Mouse (Mus musculus): ENCODE results near the gene Gm42906.
A peak's percentile ranks its signal among the peaks of the same experiment; 100 is the strongest.

Gene Gm42906

DNA sequence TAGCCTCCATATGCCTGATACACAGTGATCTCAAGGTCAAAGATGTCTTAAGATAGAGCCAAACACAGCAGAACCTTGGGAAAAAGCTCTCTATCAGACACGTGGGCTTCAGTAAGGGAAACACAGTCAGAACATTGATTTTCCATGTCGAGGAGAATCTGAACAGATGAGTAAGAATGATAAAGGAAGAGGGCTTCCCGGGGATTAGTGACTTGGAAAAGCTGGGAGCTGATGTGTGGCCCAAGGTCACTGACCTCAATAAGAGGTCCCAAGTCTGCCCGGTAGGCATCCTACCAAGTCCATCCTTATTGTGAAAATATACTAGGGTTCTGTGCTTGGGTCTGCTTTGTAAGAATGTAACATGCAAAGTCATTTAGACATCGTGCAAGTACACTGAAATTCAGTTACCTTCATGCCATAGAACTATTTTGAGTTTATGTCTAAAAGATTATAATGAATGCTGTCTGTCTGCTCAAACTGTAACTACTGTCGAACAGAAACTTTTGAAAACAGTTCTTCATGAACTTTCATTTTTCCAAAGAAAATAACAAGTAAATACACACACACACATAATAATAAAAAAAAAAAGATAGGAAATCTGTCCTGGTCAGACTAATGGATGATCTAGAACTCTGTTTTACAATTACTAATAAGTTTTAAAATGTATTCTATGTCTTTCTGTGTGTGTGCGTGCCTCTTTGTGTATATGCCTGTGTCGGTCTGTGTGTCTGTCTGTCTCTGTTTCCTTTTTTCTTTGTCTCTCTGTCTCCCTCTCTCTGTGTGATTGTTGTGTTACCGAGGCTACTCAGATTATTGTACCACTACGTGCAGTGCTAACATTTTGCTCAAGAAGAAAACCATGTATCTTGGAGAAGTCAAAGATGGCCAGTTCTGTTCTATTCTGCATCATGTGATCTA is 322.6 kb downstream of the Gm42906 start:
- DNase-seq: no peak

DNA sequence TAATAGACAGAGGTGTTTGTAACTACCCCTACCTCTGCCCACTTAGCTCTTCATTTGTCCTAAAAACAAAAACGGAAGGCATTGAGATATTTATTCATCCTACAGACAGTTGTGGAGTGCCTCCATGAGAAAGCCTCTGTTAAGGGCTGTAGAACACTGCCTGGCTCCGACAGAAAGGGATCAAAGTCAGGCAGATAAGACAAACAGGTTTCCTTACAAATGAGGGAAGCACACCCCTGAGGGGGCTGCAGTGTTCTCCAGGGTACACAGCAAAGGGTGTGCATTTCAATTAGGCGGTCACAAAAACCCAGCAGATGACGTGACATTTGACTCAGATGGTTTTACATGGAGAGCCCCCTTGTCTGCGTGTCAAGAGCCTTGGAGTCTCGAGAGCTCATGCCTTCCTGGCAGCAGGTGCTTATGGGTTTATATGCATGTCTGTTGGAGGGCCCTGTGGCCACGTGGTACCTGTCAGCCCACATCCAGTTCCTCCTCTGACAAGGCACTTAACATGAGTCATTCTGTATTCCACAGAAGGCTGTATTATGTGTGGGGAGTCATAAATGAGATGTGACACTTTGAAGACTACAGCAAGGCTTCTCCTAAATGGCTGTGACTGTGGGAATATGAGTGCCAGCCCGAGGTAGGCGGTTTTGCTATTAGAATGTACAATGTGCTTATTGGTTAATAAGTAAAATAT is 323.5 kb downstream of the Gm42906 start:
- DNase-seq: peak; percentile 74

DNA sequence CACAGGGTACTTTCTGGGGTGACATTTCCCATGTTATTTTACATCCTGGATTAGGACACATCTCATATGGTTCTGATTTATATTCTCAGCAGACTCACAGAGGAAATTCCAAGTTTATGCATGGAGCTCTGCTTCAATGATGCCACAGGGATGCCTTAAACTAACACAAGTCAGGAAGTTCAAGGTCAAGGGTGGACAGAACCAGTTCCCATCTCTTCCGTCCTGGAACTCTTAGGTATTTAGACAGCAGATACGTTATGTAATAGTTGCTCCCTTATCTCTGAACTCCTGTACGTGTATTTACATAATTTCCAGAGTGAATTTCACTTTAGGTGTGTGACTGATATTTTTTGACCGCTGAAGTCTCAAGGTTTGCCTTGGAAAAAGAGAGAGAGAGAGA is 324.7 kb downstream of the Gm42906 start:
- no peak for DNase-seq

DNA sequence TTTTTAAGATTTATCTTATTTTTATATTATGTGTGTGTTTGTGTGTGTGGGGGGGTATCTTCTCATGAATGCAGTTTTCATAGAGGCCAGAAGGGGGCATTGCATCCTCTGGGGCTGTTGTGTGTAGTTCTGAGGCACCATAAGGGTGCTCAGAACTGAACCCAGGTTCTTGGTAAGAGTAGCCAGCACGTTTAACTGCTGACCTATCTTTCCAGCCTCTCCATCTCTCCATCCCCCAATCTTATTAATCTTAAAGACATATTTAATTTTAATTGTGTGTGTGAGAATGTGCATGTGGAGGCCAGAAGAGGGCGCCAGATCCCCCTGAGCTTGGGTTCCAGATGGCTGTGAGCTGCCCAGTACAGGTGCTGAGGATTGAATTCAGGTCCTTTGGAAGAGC is 325.7 kb downstream of the Gm42906 start:
- DNase-seq: no peak

DNA sequence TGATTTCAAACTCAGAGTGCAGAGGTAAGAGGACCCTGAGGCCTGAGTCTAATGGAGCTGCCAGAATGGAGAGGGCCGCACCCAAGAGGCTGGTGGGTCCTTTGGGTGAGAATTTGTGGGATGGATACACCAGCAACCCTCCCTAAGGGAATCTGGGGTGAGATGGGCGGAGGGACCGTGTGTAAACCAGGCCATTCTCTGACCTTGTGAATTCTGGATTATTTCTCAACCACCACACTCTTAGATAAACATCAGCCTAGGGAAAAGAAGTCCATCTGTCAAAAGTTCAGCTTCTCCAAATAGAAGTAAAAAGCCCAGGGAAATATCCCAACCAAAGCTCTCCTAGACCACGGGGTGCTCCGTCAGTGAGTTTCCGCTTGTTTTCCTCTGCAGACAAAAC is 332.0 kb downstream of the Gm42906 start:
- peak; percentile 39 for DNase-seq

DNA sequence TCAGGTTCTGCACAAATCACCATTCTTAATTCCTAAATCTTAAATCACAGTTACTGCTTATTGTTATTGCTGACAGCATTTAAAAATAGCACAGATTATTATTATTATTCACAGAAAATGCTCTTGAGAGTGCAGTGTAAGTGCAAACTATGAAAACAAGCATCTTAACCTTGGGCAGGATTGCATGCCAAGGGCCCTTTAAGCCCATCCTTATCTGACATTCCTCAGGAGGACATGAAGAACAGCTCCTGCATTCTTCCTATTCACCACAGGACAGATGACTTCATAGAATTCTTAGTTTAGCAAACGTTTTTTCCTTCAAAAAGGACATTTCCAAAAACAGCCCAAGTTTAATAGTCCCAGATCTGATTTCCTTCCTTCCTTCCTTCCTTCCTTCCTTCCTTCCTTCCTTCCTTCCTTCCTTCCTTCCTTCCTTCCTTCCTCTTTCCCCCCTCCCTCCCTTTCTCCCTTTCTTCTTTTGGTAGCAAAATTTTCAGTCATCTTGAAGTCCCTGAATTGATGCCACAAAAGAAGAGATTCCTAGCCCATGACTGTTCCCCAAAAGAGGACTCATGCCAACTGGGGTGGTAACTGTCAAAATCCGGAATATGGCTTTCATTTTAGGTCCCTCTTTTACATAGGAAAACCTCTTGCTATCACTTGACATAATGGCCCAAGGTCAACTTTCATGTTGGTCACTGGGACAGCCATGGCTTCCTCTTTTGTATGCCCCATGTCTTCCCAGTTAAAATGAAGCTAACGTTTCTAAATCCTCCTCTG is 334.9 kb downstream of the Gm42906 start:
- DNase-seq: no peak

- no peak for DNase-seq
Measured at GRCm38 (mm10) chr5:151090996-151091395, 337.0 kb downstream of the Gm42906 start.

- DNase-seq: no peak
Measured at GRCm38 (mm10) chr5:151089201-151089600, 338.8 kb downstream of the Gm42906 start.

DNA sequence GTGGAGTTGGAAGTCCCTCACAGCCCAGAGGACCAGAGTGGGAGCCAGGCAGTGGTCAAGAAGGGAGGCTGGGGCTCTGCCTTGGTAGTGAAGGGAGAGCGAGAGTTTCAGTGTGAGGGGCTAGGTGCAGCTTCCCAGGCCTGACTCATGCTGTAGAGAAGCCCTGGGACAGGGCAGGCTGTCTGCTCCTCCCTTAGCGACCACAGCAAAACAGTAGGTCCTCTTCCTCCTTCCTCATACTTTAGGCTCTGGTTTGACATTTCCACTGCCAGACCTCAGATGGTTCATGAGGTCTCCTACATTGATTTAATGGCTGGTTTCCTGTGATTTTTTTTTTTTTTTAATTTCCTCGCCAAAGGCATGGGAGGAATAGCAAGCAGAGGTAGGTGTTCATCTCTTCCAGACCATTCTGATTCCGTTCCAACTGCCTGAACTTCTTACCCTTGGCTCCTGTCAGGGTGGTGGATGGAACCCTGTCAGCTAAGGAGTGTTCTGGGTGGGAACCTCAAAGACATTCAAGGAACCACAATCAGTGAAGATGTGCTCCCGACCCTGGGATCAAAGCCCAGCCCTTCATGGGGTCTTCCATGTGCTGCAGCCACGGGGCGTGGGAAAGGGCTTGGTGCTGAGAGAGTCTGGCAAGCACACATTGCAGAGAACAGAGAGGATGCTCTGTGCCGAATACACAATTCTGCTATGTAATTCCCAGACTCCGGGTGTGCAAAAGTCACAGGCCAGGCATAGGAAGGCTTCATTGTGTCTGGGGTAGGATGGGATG is 341.3 kb downstream of the Gm42906 start:
- no peak for DNase-seq

GRCm38 (mm10) chr5:151085749-151086148 is 342.2 kb downstream of the Gm42906 start:
- DNase-seq: peak; percentile 47

DNA sequence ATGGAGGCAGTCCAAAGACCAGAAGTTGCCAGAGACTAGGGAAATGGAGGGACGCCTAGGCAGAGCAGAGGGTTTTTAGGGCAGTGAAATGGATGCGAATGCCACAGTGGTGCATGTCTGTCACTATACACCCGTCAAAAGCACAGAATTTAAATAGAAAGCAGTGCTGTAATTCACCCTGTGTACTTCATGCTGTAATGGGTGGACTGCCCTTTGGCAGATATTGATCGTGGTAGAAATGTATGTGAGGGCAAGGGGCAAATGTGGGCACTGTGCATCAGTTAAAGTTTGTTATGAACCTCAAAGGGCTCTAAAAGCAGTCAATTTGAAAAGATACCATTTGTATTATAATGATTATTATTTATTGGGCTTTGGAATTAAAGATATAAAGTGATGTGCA is 347.7 kb downstream of the Gm42906 start:
- no peak for DNase-seq

- no peak for DNase-seq
Measured at GRCm38 (mm10) chr5:151077953-151078352, 350.0 kb downstream of the Gm42906 start.

DNA sequence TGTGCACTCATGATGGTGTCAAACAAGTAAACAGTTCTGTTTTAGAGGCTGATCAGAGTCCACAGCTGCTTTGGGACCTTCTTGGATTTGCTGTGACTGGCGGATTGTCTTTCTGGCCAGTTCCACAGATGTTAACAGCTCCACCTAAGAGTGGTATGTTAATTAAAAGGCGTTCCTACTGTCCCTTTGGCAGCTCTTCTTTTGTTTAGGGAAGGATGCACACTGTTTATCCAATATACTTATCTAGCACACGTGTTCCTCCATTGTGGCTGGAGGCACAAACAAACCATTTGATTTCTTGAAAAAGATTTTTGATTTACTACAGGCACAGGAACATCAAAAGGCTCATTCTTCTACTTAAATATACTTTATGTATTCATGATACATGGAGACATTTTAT is 351.0 kb downstream of the Gm42906 start:
- DNase-seq: peak; percentile 41

GRCm38 (mm10) chr5:151074282-151074681 is 353.7 kb downstream of the Gm42906 start:
- no peak for DNase-seq

DNA sequence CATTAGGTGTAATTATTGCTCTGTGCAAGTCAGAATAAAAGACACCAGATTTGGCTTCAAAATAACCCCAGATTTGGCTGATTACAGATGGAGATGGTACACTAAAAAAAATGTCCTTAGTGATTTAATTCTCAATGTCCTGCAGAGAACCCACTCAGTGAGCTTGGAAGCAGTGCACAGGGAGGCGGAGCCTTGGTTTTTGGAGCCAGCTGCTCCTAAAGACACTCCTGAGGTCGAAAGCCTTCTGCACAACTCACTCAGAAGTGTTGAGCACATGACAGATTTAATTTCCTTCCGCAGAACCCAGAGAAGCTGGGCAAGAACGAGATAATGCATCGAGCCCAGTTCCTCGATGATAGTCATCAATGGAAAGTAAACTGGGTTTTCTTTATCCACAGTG is 356.5 kb downstream of the Gm42906 start:
- no peak for DNase-seq

- no peak for DNase-seq
Measured at GRCm38 (mm10) chr5:151070896-151071295, 357.1 kb downstream of the Gm42906 start.

DNA sequence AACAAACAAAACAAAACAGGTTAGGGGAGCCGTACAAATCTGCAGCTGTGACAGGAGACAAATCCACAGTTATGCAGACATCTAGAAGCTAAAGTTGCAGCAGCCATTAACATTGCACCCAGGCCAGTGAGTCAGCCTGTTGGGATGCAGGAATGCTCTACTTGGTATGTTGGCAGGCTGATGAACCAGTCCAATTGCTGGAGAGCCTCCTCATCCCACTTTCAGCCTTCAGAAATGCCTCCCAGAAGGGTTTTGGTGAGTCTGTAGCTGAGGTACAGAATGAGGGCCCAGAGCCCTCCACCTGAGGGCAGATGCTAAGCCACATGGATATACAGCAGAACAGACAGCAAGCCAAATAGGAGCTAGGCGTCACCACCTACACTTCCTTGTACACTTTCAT is 358.4 kb downstream of the Gm42906 start:
- peak; percentile 50 for DNase-seq

DNA sequence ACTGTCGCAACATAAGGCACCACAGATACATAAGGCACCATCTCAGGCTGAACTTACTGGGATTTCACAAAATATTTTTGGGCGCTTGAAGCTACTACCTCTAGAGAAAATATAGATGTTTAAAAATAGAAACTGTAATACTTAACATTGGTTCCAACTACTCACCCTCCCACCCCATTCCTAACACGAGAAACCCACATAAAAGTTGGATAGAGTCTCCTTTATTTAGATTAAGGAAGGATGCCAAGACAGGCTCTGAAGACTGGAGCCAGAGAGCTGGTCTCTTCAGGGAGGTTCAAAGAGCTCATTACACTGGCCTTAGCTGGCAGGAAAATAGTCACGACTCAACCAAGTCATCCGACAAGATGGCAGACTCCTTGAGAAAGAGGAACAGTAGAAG is 361.9 kb downstream of the Gm42906 start:
- DNase-seq: no peak

GRCm38 (mm10) chr5:151065228-151065627 is 362.7 kb downstream of the Gm42906 start:
- peak; percentile 57 for DNase-seq

DNA sequence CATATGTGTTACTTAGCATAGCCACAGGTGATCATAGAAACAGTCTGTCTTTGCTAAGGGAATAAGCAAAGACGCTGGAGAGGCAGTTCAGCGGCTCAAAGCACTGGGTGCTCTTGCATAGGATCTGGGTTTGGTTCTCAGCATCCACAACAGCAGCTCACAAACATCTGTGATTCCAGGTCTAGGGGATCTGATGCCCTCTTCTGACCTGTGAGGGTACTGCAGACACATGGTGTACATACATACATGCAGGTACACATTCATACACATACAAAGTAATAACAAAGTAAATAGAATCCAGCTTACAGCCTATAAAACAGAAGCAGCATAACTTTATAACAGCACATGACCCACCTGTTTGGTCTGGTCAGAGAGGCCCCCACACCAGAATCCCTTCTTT is 366.0 kb downstream of the Gm42906 start:
- DNase-seq: no peak

DNA sequence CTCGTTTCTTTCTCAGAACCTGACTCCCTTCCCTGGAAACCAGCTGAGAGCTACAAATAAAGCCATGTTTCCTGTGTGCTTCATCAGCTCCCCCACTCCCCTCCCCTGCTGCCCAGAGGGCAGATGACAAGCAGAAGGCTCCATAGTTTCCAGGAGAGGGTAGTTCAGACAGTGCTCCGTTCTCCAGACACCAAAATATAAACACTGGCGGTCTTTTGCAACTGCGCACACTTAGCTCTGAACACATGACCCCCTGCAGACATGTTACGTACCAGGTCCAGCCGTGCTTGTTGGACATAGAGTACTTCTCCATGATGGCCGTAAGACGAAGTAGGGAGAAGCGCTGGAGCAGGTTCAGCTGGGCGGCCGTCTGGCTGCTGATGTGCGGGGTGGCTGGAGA is 367.5 kb downstream of the Gm42906 start:
- DNase-seq: peak; percentile 39

- DNase-seq: no peak
Measured at GRCm38 (mm10) chr5:151059772-151060171, 368.2 kb downstream of the Gm42906 start.

GRCm38 (mm10) chr5:151059352-151059751 is 368.6 kb downstream of the Gm42906 start:
- no peak for DNase-seq

Data from lung, postnatal 36 days (tissue).